11 mouse cellular contexts compared by ENCODE assay signal in genomic region chr7:82484834-82485233, GRCm38 (mm10).
DNase-seq lines count a peak whose midpoint lies in the region; ATAC-seq and TF ChIP-seq lines count a peak whose summit lies in the region.
"Had no signal": no experiment of that assay in that cellular context is flagged by ENCODE, and none has a peak within 500 bp of the region (broad histone marks: within the 10 kb centered on the region; RNA-seq: fewer than 3 reads in every experiment).

No protein-coding gene starts in this region.

- no peak overlapping the region for H3K27ac ChIP-seq in heart, embryonic 11.5 days (ENCODE audit: low read depth, low read length)
- no peak overlapping the region for H3K27ac ChIP-seq in forebrain, postnatal 0 days (ENCODE audit: low read depth, low read length)
- H3K27ac ChIP-seq in hindbrain, postnatal 0 days, result no peak overlapping the region
- H3K27ac ChIP-seq: layer of hippocampus, adult 2 months had no signal

- no peak overlapping the region for H3K4me3 ChIP-seq in heart, embryonic 11.5 days (ENCODE audit: low read depth, low read length)
- H3K4me3 ChIP-seq in forebrain, postnatal 0 days (ENCODE audit: low read depth, low read length), result no peak overlapping the region
- no peak overlapping the region for H3K4me3 ChIP-seq in hindbrain, postnatal 0 days (ENCODE audit: low read length)
- H3K4me3 ChIP-seq: layer of hippocampus, adult 2 months had no signal

- no peak overlapping the region for H3K4me2 ChIP-seq in heart, embryonic 11.5 days
- no peak overlapping the region for H3K4me2 ChIP-seq in forebrain, postnatal 0 days (ENCODE audit: low read depth)
- H3K4me2 ChIP-seq in hindbrain, postnatal 0 days (ENCODE audit: low read depth, low read length), result no peak overlapping the region

- 0 out of 2 replicates have a peak, but pooled peaks cover 6% of the 10 kb centered on the region for H3K4me1 ChIP-seq in heart, embryonic 11.5 days (ENCODE audit: control insufficient read depth, insufficient read depth, low read length)
- no peaks in the 10 kb centered on the region for H3K4me1 ChIP-seq in forebrain, postnatal 0 days (ENCODE audit: insufficient read depth)
- no peaks in the 10 kb centered on the region for H3K4me1 ChIP-seq in hindbrain, postnatal 0 days (ENCODE audit: insufficient read depth, low read length)

- no peak for ATAC-seq in heart, embryonic 11.5 days (replicated peaks; ENCODE audit: insufficient number of reproducible peaks, low FRiP score, low TSS enrichment)
- ATAC-seq in forebrain, postnatal 0 days, result peak; percentile 80
- ATAC-seq in hindbrain, postnatal 0 days, result 0 out of 2 replicates have a peak, but pooled peaks have one; percentile 56

- no peak for TF ChIP-seq CTCF in forebrain, postnatal 0 days (IDR thresholded peaks at IDR 0.05; ENCODE audit: low read depth)
- TF ChIP-seq CTCF in hindbrain, postnatal 0 days (IDR thresholded peaks at IDR 0.05; ENCODE audit: low read depth), result no peak

- no peaks in the 10 kb centered on the region for H3K27me3 ChIP-seq in heart, embryonic 11.5 days (ENCODE audit: control insufficient read depth, insufficient read depth, low read length)
- no peaks in the 10 kb centered on the region for H3K27me3 ChIP-seq in forebrain, postnatal 0 days (ENCODE audit: insufficient read depth, low read length)
- no peaks in the 10 kb centered on the region for H3K27me3 ChIP-seq in hindbrain, postnatal 0 days (ENCODE audit: insufficient read depth, low read length)

- peak; percentile 24 to 49 for DNase-seq in heart, adult 18-20 months
- DNase-seq in embryo, embryonic 10.5 days (ENCODE audit: low spot score), result peak; percentile 32
- no peak for DNase-seq in forebrain, postnatal 0 days
- DNase-seq in hindbrain, postnatal 0 days (ENCODE audit: low spot score), result peak; percentile 39
- no peak for DNase-seq in adrenal gland, adult 18-20 months (ENCODE audit: low spot score in 2 of 2)
- no peak for DNase-seq in right cerebral cortex, adult 18-20 months
- DNase-seq in cerebellum, postnatal 4 days (ENCODE audit: low spot score in 2 of 2), result no peak
- DNase-seq: adrenal gland, postnatal 36 days; B cell, adult 2 months had no signal

- H3K9ac ChIP-seq in heart, embryonic 11.5 days (ENCODE audit: low read depth, low read length), result no peak overlapping the region
- H3K9ac ChIP-seq in forebrain, postnatal 0 days, result no peak overlapping the region
- no peak overlapping the region for H3K9ac ChIP-seq in hindbrain, postnatal 0 days (replicated peaks; ENCODE audit: low read length)

- H3K36me3 ChIP-seq in heart, embryonic 11.5 days (ENCODE audit: control insufficient read depth, insufficient read depth, low read length), result no peaks in the 10 kb centered on the region
- H3K36me3 ChIP-seq in forebrain, postnatal 0 days (ENCODE audit: insufficient read depth), result no peaks in the 10 kb centered on the region
- no peaks in the 10 kb centered on the region for H3K36me3 ChIP-seq in hindbrain, postnatal 0 days (ENCODE audit: insufficient read depth, low read length)

- H3K9me3 ChIP-seq in heart, embryonic 11.5 days (replicated peaks; ENCODE audit: control insufficient read depth, low read length), result no peaks in the 10 kb centered on the region
- no peaks in the 10 kb centered on the region for H3K9me3 ChIP-seq in forebrain, postnatal 0 days (ENCODE audit: low read length)
- no peaks in the 10 kb centered on the region for H3K9me3 ChIP-seq in hindbrain, postnatal 0 days (ENCODE audit: low read length)

- 60% methylated on average over 5 of the region's 5 CpGs for WGBS in heart, embryonic 11.5 days (ENCODE audit: insufficient replicate concordance)
- WGBS in forebrain, postnatal 0 days, result 16% methylated on average over 5 of the region's 5 CpGs
- 39% methylated on average over 5 of the region's 5 CpGs for WGBS in hindbrain, postnatal 0 days

Comparison
In these comparisons a context has a peak if more than half of its experiments do, and no peak if none do; other contexts are left out.
1. DNase-seq: peak in heart, adult 18-20 months (2 of 2), embryo, embryonic 10.5 days (single experiment) and hindbrain, postnatal 0 days (single experiment); none in forebrain, postnatal 0 days (single experiment), adrenal gland, adult 18-20 months (0 of 2), right cerebral cortex, adult 18-20 months (single experiment) and cerebellum, postnatal 4 days (0 of 2).